Mouse (Mus musculus): ENCODE measurements around the gene Gga2.

DNA sequence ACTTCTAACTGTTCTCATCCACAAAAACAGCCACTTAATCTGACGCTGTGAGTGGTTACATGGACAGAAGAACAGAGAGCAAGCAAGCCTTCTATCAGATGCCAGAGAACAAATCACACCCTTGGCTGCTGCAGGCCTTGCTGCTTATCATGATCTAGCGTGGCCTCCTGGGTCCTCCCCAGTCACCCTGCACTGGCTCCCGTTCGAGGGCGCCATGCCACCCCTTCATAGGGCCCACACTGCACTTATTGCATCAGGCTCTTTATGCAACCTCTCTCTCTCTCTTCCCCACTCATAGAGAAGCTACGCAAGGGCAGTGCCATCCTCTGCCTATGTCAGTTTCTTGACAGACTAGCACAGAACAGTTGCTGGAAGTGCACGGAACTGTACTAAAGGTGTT lies 54.9 kb downstream of the Gga2 start:
- TF ChIP-seq CTCF (IDR thresholded peaks at IDR 0.05; ENCODE audit: low read depth, low read length) = no peak
- TF ChIP-seq POLR2A (IDR thresholded peaks at IDR 0.05; ENCODE audit: borderline replicate concordance, low read depth, low read length) = no peak

Data from bone marrow macrophage, adult 2 months (primary cell).